Mouse (Mus musculus) T-helper 2 cell (primary cell): Measurements from ENCODE around the gene Ubxn6.

ENCODE experiments used
- in situ Hi-C: fragments of 300-600 bp; cut with MboI, MseI; formaldehyde crosslinking; loops from one replicate; pipeline ENCODE4 v1.15.1; 2025; ENCODE audit warnings: high pct_unique_total_duplicates

Ubxn6 gene

GRCm38 (mm10) chr17:56057381-56058120 lies 17.3 kb downstream of the Ubxn6 start:
- in situ Hi-C loops: no loop called here

DNA sequence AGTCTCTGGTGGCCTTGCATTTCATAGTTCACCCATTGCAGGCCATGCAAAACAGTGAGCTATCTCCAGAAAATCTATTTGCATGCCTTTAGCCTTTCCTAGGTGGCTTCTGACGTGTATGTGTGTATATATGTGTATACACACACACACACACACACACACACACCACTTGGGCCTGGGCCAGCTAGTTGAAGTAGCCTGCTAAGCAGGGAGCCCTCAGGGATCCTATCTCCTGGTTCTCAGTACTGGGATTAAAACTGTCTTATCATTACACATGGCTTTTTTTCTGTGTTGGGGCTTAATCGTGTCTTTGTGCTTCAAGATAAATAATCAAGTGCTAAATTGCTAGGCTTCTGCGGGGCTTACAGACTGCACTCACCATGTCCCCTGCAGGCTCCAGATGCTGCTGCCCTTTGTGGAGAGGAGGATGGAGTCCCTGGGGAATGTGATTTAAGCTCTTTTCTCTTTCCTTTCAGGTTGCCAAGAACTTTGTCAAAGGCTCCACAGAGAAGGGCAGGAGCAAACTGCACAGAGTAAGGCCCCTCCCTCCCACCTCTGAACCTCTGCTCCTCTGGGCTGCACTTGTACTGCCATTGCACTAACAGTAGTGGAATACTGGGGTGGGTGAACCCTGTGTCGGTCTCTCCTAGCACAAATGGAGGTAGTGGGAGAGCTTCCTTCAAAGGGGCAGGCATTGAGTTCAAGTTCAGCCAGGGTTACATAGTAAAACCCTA lies 18.7 kb downstream of the Ubxn6 start:
- in situ Hi-C loops: no loop called here

DNA sequence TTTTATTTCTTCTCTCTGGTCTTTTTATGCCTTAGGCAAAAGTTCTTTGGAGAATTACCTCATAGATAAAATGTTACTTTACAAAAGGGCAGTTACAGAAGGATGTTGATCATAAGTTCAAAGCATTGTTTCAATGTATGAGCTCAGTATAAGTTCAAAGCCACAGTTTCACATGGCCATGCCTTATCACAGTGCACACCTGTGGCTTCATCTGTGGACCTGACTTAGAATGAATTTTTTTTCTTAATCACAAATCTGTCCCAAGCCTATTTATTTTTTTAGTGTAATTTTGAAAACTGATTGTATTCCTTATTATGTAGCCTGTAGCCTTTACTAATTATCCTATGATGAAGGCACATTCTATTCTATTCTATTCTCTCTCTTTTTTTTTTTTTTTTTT lies 19.9 kb downstream of the Ubxn6 start:
- in situ Hi-C loops: no loop called here

- in situ Hi-C loops: no loop called here
These were observed 23.5 kb downstream of the Ubxn6 start for GRCm38 (mm10) chr17:56051369-56051768.

DNA sequence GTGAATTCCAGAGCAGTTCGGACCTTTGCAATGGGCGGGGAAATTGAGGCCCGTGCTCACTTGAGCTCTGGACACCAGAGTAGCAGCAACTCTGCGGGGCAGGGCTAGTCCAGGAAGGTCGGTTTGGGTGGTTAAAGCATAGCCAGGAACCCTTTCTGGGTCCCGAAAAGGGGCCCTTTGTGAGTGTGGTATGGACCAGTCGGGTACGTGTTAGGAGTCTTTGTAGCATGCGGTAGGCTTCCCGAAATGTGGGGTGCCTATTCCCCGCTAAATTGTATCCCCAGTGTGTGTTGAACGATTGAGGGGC lies 34.0 kb downstream of the Ubxn6 start:
- in situ Hi-C loops: no loop called here

DNA sequence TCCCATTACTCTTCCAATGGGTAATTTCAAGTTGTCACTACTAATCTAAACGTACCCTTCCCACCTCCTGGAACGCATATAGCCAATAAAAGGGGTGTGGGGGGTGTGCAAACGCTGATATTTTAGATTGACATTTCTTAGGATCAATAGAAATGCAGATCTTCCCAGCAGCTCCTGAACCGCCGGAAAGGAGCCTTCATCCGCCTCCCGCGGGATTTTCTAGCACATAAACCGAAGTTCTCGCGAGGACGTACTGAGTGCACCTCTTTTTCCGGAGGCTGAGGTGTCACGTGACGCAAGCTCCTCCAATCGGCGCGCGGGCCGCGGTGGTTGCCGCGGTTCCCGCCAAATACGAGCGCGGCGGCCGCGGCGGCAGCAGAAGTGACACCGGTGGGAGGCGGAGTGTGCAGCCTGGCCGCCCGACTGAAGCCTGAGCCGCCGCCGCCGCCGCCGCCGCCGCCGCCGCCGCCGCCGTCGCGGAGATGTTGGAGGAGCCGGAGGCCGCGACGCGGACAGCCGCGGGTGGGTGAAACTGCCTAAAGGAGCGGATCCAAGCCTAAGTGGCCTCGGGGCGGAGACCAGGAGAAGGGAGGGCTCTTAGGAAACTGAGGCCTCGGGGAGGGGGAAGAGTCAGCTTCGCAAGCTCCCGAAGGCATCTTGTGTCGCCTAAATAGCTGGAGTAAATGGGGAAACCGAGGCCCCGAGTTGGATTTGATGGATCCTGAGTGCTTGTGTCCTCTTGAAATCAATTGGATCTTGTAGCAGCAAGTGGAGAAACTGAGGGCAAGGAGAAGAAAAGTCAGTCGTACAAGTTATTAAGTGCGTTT lies 34.6 kb downstream of the Ubxn6 start, which contains the start of gene Chaf1a:
Gene Chaf1a, plus strand, starts transcription at position 410 of the 827 bp plus-strand sequence.
- in situ Hi-C loops: no loop called here

GRCm38 (mm10) chr17:56039345-56039744 lies 35.5 kb downstream of the Ubxn6 start:
- in situ Hi-C loops: loop anchor here (5.0 kb wide), 1 partner anchor 38 kb away; the partner anchor contains the start of genes Hdgfl2 and Ubxn6

- in situ Hi-C loops: loop anchor here (5.0 kb wide), 1 partner anchor 39 kb away; the partner anchor contains the start of genes Hdgfl2 and Ubxn6
These were observed 36.1 kb downstream of the Ubxn6 start for GRCm38 (mm10) chr17:56038583-56039261.

- in situ Hi-C loops: loop anchor here (5.0 kb wide), 1 partner anchor 40 kb away; the partner anchor contains the start of genes Hdgfl2 and Ubxn6
These were observed 37.9 kb downstream of the Ubxn6 start for GRCm38 (mm10) chr17:56036901-56037287.

GRCm38 (mm10) chr17:56036176-56036900 lies 38.5 kb downstream of the Ubxn6 start, which contains the start of gene Sh3gl1:
Gene Sh3gl1 (minus strand): TSS chr17:56036635.
- in situ Hi-C loops: loop anchor here (5.0 kb wide), 1 partner anchor 41 kb away; the partner anchor contains the start of genes Hdgfl2 and Ubxn6

GRCm38 (mm10) chr17:56035216-56035615 lies 39.6 kb downstream of the Ubxn6 start:
- in situ Hi-C loops: loop anchor here (5.0 kb wide), 1 partner anchor 42 kb away; the partner anchor contains the start of genes Hdgfl2 and Ubxn6

DNA sequence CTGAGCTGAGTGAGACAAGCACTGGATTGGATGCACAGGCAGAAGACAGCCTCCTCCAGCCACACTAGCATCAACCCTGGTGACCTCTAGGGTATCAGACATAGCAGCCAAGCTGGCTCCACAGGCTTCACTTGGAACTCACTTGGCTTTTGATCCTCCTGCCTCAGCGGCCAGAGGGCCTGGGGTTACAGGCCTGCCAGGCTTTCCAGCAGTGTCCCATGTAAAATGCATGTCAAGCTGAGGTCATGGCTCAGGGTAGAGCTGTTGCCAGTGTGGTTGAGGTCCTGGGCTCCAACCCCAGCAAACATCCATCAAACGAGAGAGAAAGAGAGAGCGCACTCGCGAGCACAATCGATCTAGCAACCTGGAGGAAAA lies 40.1 kb downstream of the Ubxn6 start:
- in situ Hi-C loops: loop anchor here (5.0 kb wide), 1 partner anchor 43 kb away; the partner anchor contains the start of genes Hdgfl2 and Ubxn6

DNA sequence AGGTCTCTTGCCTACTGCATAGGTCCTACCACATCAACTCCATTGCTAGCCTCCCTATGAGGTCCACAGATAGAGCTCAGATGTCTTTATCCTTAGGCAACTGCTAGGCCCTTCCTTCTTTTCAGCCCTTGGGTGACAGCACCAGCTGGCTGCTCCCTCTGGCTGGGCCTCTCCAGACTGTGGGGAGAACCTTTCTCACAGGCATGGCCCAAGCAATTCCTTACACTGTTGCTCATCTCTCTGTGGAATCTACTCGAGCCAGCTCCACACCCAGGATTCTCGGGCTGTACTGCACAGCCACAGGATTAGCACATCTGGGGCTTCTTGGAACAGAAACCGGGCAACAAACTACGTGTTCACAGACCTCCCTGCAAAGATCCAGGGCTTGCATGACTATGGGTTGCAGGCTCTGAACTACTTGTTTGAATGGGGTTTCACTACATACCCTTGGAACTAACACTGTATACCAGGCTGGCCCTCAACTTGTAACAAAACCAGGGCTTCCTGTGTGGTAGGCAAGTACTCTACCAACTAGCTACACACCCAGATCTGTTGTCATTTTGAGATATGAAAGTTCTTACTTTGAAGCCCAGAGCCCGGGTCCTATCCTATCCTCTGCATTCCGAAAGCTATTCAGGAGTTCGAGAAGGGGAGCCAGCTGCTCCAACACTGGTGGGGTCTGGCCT lies 40.6 kb downstream of the Ubxn6 start:
- in situ Hi-C loops: no loop called here

DNA sequence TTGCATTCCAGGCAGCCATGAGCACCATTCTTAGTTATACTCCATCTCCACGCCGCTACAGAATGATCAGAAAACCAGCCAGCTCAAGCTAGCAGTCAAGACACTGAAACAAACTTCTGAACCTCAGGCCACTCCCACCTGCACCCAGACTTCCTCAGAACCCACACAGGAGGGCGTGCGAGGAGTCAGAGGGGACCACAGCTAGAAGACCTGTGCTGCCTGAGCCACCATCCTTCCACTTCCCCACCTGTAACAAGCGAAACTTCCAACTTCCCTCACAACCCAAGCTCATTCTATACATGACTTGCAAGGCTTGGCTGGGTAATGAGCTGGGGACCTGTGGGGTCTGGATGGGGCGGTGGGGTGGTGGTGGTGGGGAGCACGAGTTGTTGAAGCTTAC lies 42.0 kb downstream of the Ubxn6 start:
- in situ Hi-C loops: no loop called here

GRCm38 (mm10) chr17:56032127-56032733 lies 42.6 kb downstream of the Ubxn6 start:
- in situ Hi-C loops: no loop called here

- in situ Hi-C loops: no loop called here
These were observed 43.4 kb downstream of the Ubxn6 start for GRCm38 (mm10) chr17:56031431-56031830.

DNA sequence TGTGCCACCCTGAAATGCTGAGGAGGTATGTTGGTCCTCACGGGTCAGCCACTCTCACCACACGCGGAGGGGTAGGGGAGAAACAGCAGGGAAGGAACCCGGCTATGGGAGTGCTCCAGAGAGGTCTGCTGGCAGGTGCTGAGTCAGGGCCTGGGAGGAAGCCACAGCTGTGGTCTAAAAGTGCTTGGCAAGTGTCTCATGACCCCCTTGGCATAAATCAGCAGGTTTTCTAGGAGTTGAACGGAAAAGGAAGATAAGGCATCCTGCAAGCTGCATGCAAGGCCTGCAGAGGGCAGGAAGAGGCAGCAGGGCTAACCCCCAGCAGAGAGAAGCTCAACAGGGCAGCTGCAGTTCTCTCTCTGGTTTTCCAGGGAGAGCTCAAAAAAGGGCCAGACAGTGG lies 43.9 kb downstream of the Ubxn6 start:
- in situ Hi-C loops: no loop called here

DNA sequence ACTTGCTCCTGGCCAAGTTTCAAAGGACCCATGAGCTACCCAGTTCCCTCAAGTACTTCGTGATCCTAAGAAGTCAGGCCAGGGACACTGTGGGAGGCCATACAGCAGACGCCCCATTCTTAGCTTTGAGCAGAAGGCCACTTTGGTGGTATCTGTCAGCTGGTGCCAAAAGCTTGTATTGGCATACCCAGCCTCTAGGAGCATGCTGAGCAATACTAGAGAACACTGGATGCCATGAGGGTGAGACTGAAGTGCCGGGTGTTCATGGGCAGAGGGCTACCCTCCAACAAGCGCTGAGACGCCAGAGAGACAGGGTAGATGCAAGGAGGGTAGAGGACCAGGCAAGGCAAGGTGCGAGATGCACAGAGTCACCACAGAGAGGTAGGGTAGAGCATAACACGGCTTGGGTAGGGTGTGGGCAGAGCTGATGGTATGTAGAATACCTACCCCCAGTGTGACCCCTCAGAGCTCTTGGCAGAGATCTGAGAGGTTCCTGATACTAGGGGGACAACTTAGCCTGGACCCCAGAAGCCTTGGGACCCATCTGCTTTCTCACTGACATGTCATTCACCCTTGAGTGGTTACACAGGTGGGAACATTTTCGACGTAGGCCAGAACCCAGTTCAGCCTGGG lies 44.5 kb downstream of the Ubxn6 start:
- in situ Hi-C loops: no loop called here
